Mouse (Mus musculus) CH12.LX (cell line): ENCODE measurements around the gene Incenp. TPM values are rescaled to one million over a fixed set of nuclear protein-coding genes. Genes with fewer than 3 reads are reported as not detected.

ENCODE experiments used
- DNase-seq: peaks from one replicate; pipeline ENCODE4 v3.0.0-alpha.2; 2013; ENCODE audit errors: extremely low read depth
- H3K27ac ChIP-seq: 2 replicates; pipeline ENCODE4 v1.5.1; 2012; ENCODE audit warnings: low read depth, mild to moderate bottlenecking, control low read depth, moderate library complexity; ENCODE audit not compliant: insufficient read depth
- H3K27me3 ChIP-seq: replicated peaks from 2 replicates; pipeline ENCODE3; 2012; ENCODE audit warnings: inconsistent platforms
- H3K36me3 ChIP-seq, 2 experiments: replicated peaks in 1 of 2; 2 replicates each; pipeline versions ENCODE3 to v1.6.1; 2012; ENCODE audit warnings: inconsistent platforms in 1 of 2, low read length in 1 of 2, mild to moderate bottlenecking in 1 of 2, mixed read lengths in 1 of 2, moderate library complexity in 1 of 2; ENCODE audit not compliant: control insufficient read depth in 1 of 2, insufficient read depth in 1 of 2
- H3K4me1 ChIP-seq, 2 experiments: 2 replicates each; pipeline ENCODE4 v1.6.1; 2012; ENCODE audit warnings: inconsistent platforms in 1 of 2, moderate library complexity in 1 of 2; ENCODE audit not compliant: insufficient read depth in 2 of 2, control insufficient read depth in 1 of 2
- H3K4me2 ChIP-seq: 2 replicates; pipeline ENCODE4 v1.6.1; 2012; ENCODE audit warnings: low read depth, mild to moderate bottlenecking, control low read depth; ENCODE audit not compliant: poor library complexity, insufficient read depth, severe bottlenecking
- H3K4me3 ChIP-seq, 3 experiments: fragments of 150-350 bp in 1 of 3; sonication (generic) in 1 of 3; replicated peaks in 1 of 3; 2 replicates each; pipeline versions ENCODE3 to v1.5.1; 2011 to 2012; ENCODE audit warnings: low read depth in 2 of 3, low read length in 2 of 3, mild to moderate bottlenecking in 2 of 3, moderate library complexity in 2 of 3, control low read depth in 1 of 3, improper control_type of control experiment in 1 of 3, inconsistent platforms in 1 of 3, mixed read lengths in 1 of 3; ENCODE audit not compliant: poor library complexity in 1 of 3
- H3K79me2 ChIP-seq: replicated peaks from 2 replicates; pipeline ENCODE4 v1.6.1; 2012; ENCODE audit warnings: mild to moderate bottlenecking, moderate library complexity; ENCODE audit not compliant: control insufficient read depth, poor library complexity, insufficient read depth, severe bottlenecking; ENCODE audit errors: extremely low read depth
- H3K9ac ChIP-seq: 2 replicates; pipeline ENCODE4 v1.6.1; 2012; ENCODE audit warnings: low read depth, mild to moderate bottlenecking, control low read depth, moderate library complexity; ENCODE audit not compliant: insufficient read depth
- H3K9me3 ChIP-seq: replicated peaks from 2 replicates; pipeline ENCODE3; 2012; ENCODE audit warnings: low read length, inconsistent platforms, mixed read lengths
- BHLHE40 ChIP-seq: IDR thresholded peaks from 2 replicates; pipeline ENCODE4 v1.6.1; 2011; ENCODE audit warnings: mild to moderate bottlenecking, low read depth, low read length, improper control_type of control experiment
- CHD1 ChIP-seq: IDR thresholded peaks from 2 replicates; pipeline ENCODE4 v1.6.1; 2012; ENCODE audit warnings: low read depth, low read length, improper control_type of control experiment, inconsistent platforms
- CHD2 ChIP-seq: IDR thresholded peaks from 2 replicates; pipeline ENCODE4 v1.6.1; 2011; ENCODE audit warnings: low read length, improper control_type of control experiment
- CTCF ChIP-seq, 2 experiments: IDR thresholded peaks in 1 of 2; conservative IDR thresholded peaks in 1 of 2; 2 replicates each; pipeline ENCODE4 v1.5.1; 2011 to 2012; ENCODE audit warnings: low read depth in 2 of 2, low read length in 2 of 2, improper control_type of control experiment in 1 of 2, inconsistent platforms in 1 of 2, mild to moderate bottlenecking in 1 of 2, moderate library complexity in 1 of 2
- ELF1 ChIP-seq: IDR thresholded peaks from 2 replicates; pipeline ENCODE4 v1.6.1; 2014; ENCODE audit warnings: low read depth, mild to moderate bottlenecking, inconsistent platforms, low read length, improper control_type of control experiment
- EP300 ChIP-seq: IDR thresholded peaks from 2 replicates; pipeline ENCODE4 v1.6.1; 2011; ENCODE audit warnings: low read length, improper control_type of control experiment
- GABPA ChIP-seq: IDR thresholded peaks from 2 replicates; pipeline ENCODE4 v1.6.1; 2012; ENCODE audit warnings: low read depth, low read length, improper control_type of control experiment, inconsistent platforms; ENCODE audit not compliant: insufficient replicate concordance
- JUN ChIP-seq: IDR thresholded peaks from 2 replicates; pipeline ENCODE4 v1.6.1; 2011; ENCODE audit warnings: low read depth, mild to moderate bottlenecking, low read length, improper control_type of control experiment, moderate library complexity; ENCODE audit not compliant: insufficient read depth
- JUND ChIP-seq: conservative IDR thresholded peaks from 2 replicates; pipeline ENCODE4 v1.6.1; 2011; ENCODE audit warnings: low read depth, low read length, improper control_type of control experiment
- KAT2A ChIP-seq: IDR thresholded peaks from 2 replicates; pipeline ENCODE4 v1.6.1; 2012; ENCODE audit warnings: low read length, improper control_type of control experiment, inconsistent platforms; ENCODE audit not compliant: insufficient replicate concordance
- MAFK ChIP-seq: IDR thresholded peaks from 2 replicates; pipeline ENCODE4 v1.6.1; 2011; ENCODE audit warnings: low read length, improper control_type of control experiment; ENCODE audit not compliant: insufficient replicate concordance
- MAX ChIP-seq: IDR thresholded peaks from 2 replicates; pipeline ENCODE4 v1.6.1; 2011; ENCODE audit warnings: low read length, improper control_type of control experiment
- MEF2A ChIP-seq: IDR thresholded peaks from 2 replicates; pipeline ENCODE4 v1.6.1; 2014; ENCODE audit warnings: low read depth, mild to moderate bottlenecking, inconsistent platforms, low read length, improper control_type of control experiment, borderline replicate concordance
- MXI1 ChIP-seq: IDR thresholded peaks from 2 replicates; pipeline ENCODE4 v1.6.1; 2011; ENCODE audit warnings: mild to moderate bottlenecking, low read depth, low read length, improper control_type of control experiment
- MYC ChIP-seq: IDR thresholded peaks from 2 replicates; pipeline ENCODE4 v1.6.1; 2011; ENCODE audit warnings: low read depth, mild to moderate bottlenecking, improper control_type of control experiment, low read length
- NELFE ChIP-seq: IDR thresholded peaks from 2 replicates; pipeline ENCODE4 v1.6.1; 2011; ENCODE audit warnings: low read depth, low read length, improper control_type of control experiment
- PAX5 ChIP-seq: IDR thresholded peaks from 2 replicates; pipeline ENCODE4 v1.6.1; 2012; ENCODE audit warnings: low read length, inconsistent platforms, mixed read lengths
- POLR2A ChIP-seq: IDR thresholded peaks from 2 replicates; pipeline ENCODE4 v1.6.1; 2011; ENCODE audit warnings: low read depth, mild to moderate bottlenecking, improper control_type of control experiment, low read length
- POLR2AphosphoS2 ChIP-seq: IDR thresholded peaks from 2 replicates; pipeline ENCODE4 v1.6.1; 2011; ENCODE audit warnings: low read depth, low read length, improper control_type of control experiment
- RAD21 ChIP-seq: IDR thresholded peaks from 2 replicates; pipeline ENCODE4 v1.6.1; 2011; ENCODE audit warnings: low read depth, mild to moderate bottlenecking, low read length, improper control_type of control experiment, moderate library complexity
- RCOR1 ChIP-seq: conservative IDR thresholded peaks from 2 replicates; pipeline ENCODE4 v1.6.1; 2012; ENCODE audit warnings: low read depth, mild to moderate bottlenecking, inconsistent platforms, low read length, improper control_type of control experiment
- SMC3 ChIP-seq: IDR thresholded peaks from 2 replicates; pipeline ENCODE4 v1.6.1; 2011; ENCODE audit warnings: low read depth, low read length, improper control_type of control experiment
- TBP ChIP-seq: conservative IDR thresholded peaks from 2 replicates; pipeline ENCODE4 v1.6.1; 2011; ENCODE audit warnings: low read depth, low read length, improper control_type of control experiment
- TCF12 ChIP-seq: IDR thresholded peaks from 2 replicates; pipeline ENCODE4 v1.6.1; 2014; ENCODE audit warnings: low read depth, mild to moderate bottlenecking, inconsistent platforms, low read length, improper control_type of control experiment
- ZMIZ1 ChIP-seq: IDR thresholded peaks from 2 replicates; pipeline ENCODE4 v1.6.1; 2012; ENCODE audit warnings: low read depth, mild to moderate bottlenecking, inconsistent platforms, low read length, improper control_type of control experiment
- ZNF384 ChIP-seq: IDR thresholded peaks from 2 replicates; pipeline ENCODE4 v1.6.1; 2012; ENCODE audit warnings: low read depth, low read length, improper control_type of control experiment, inconsistent platforms
- dilution Hi-C: fragments of 300-500 bp; cut with MboI; formaldehyde crosslinking; loops from 2 replicates; pipeline ENCODE4 v1.14.3; 2020; ENCODE audit warnings: low sequenced_read_pairs; ENCODE audit not compliant: extremely low pct_unique_long_range_greater_than_20kb, extremely low pct_ligation_motif_present
- in situ Hi-C: fragments of 300-500 bp; cut with MboI; formaldehyde crosslinking; loops from 3 replicates; pipeline ENCODE4 v1.14.3; 2019; ENCODE audit warnings: low sequenced_read_pairs, low pct_ligation_motif_present, low pct_unique_long_range_greater_than_20kb, mixed read lengths
- polyA plus RNA-seq: library from polyadenylated mRNA; unstranded; fragments of >175 nt; gene quantifications from 2 replicates; pipeline ENCODE4 v1.2.1, GENCODE M21; 2012; ENCODE audit warnings: low read depth; ENCODE audit not compliant: insufficient read length
- total RNA-seq, 2 experiments: library from RNA; depleted of rRNA; stranded (reverse); fragments of 300-350 nt in 1 of 2; fragments of >200 nt in 1 of 2; gene quantifications; 2 replicates each; pipeline ENCODE4 v1.2.3; 2012 to 2014

The Incenp gene
- total and polyA plus RNA-seq, 3 experiments = 58.5 to 201 (median 73.4) TPM

DNA sequence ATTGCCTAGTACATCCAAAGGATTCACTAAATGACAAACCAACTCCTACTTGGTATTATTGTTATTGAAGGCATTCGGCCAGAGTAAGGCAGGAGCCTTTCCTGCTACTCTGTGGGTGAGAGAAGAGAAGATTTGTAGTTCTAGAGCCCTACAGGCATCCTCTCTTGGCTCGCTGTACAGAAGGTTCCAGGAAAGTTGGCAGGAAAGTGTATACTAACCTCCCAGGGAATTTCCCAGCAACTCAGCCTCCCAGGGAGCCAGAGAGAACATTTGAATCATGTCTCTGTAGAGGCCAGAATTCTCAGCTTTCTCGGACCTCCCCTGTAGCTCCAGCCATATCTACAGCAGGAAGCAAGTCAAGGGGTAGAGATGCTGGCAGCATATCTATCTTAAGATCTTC lies 47.6 kb upstream of the Incenp start:
- Histone ChIP-seq H3K9ac (no peak overlapping the region), H3K4me2 (no peak overlapping the region), H3K9me3 (peaks cover 6% of the 10 kb centered on the region), H3K27ac (no peak overlapping the region), H3K36me3 (no peaks in the 10 kb centered on the region), H3K4me3 (no peak overlapping the region), H3K79me2 (no peaks in the 10 kb centered on the region), H3K4me1 (peaks cover 16 to 53% of the 10 kb centered on the region in 2 experiments), H3K27me3 (no peaks in the 10 kb centered on the region)
- no peak for DNase-seq
- in situ Hi-C loops = no loop called here
- TF ChIP-seq POLR2A (no peak), CHD2 (no peak), ZMIZ1 (no peak), NELFE (no peak), MEF2A (no peak), PAX5 (no peak), TCF12 (no peak), POLR2AphosphoS2 (no peak), RAD21 (no peak), CTCF (conservative IDR thresholded peaks at IDR 0.05 in 1 of 2, IDR thresholded peaks at IDR 0.05 in 1 of 2; ENCODE audit: low read depth in 2 of 2, low read length in 2 of 2) (no peak), GABPA (no peak), MXI1 (no peak), ELF1 (no peak), MYC (no peak), TBP (no peak), MAX (no peak), JUND (no peak), KAT2A (no peak)
- dilution Hi-C loops = no loop called here

DNA sequence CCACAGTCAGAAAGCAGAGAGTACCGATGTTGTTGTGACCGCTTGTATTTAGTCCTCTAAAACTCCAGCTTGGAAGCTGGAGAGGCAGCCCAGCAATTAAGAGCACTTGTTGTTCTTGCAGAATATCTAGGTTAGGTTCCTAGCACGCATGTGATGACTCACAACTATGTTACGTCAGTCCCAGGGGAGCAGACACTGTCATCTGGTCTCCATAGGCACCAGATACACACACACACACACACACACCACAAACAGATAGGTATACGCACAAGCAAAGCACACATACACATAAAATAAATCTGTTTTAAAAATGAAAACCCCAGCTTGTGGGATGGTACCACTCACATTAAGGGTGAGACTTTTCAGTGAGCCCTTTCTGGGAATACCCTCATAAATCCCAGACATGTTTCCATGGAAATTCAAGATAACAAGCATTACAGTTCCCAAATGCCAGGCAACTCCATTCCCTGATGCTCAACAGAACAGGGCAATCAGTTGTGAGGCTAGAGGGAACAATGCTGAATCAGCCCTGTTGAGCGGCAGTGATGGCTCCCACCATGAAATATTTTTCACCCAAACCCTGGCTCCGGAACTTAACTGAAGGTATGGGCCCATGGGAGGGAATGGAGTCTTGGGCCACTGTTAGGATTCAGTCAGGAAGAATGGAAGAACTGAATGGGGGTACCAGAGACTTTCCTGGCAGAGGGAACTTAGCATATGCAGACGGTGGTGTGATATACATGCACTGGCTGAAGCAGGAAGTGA lies 46.6 kb upstream of the Incenp start:
- Histone ChIP-seq H3K36me3 (no peaks in the 10 kb centered on the region), H3K4me1 (peaks cover 16 to 62% of the 10 kb centered on the region in 2 experiments), H3K9me3 (peaks cover 4% of the 10 kb centered on the region), H3K9ac (no peak overlapping the region), H3K27me3 (no peaks in the 10 kb centered on the region), H3K4me2 (no peak overlapping the region), H3K79me2 (no peaks in the 10 kb centered on the region), H3K27ac (no peak overlapping the region), H3K4me3 (no peak overlapping the region)
- dilution Hi-C loops (no loop called here), in situ Hi-C loops (no loop called here)
- no peak for DNase-seq
- no peak for TF ChIP-seq RCOR1
- no peak for TF ChIP-seq GABPA
- peak; percentile 46; the same call in 1 of the 2 replicates for TF ChIP-seq JUN
- TF ChIP-seq ZMIZ1 = no peak
- TF ChIP-seq EP300 = peak; percentile 36; the same call in 1 of the 2 replicates
- TF ChIP-seq NELFE = no peak
- TF ChIP-seq SMC3 = no peak
- TF ChIP-seq BHLHE40 = peak; percentile 54
- TF ChIP-seq MAFK = 0 out of 2 replicates have a peak, but pooled peaks have one; percentile 9
- TF ChIP-seq KAT2A = no peak
- TF ChIP-seq ZNF384 = no peak
- no peak for TF ChIP-seq CHD1
